Mouse (Mus musculus): ENCODE results near the gene Sema4a. TPM values are rescaled to one million over a fixed set of nuclear protein-coding genes. Genes with fewer than 3 reads are reported as not detected.

Gene Sema4a
- total and polyA plus RNA-seq, 3 experiments, result 33.5 to 45.3 TPM; not detected in 1

GRCm38 (mm10) chr3:88494836-88495628, 34.0 kb upstream of the Sema4a start (continued):
- TF ChIP-seq UBTF (IDR thresholded peaks at IDR 0.05; ENCODE audit: borderline replicate concordance, insufficient read depth, low read depth, low read length) (no peak), SMC3 (IDR thresholded peaks at IDR 0.05; ENCODE audit: low read depth, low read length) (peak; percentile 2; the same call in 1 of the 2 replicates), MAFK (IDR thresholded peaks at IDR 0.05; ENCODE audit: borderline replicate concordance, low read depth, low read length) (no peak), NRF1 (IDR thresholded peaks at IDR 0.05; ENCODE audit: insufficient read depth, low read depth, low read length, poor library complexity, severe bottlenecking) (no peak), BHLHE40 (IDR thresholded peaks at IDR 0.05; ENCODE audit: borderline replicate concordance, low read depth, low read length) (peak; percentile 90), CHD1 (IDR thresholded peaks at IDR 0.05; ENCODE audit: low read depth, low read length) (peak; percentile 13; the same call in 1 of the 2 replicates), E2F4 (IDR thresholded peaks at IDR 0.05; ENCODE audit: borderline replicate concordance, low read depth, low read length) (no peak), CHD2 (IDR thresholded peaks at IDR 0.05; ENCODE audit: low read length) (no peak), TAL1 (IDR thresholded peaks at IDR 0.05; ENCODE audit: low read length) (peak; percentile 84), ZC3H11A (IDR thresholded peaks at IDR 0.05; ENCODE audit: low read depth, low read length) (no peak), MAZ (IDR thresholded peaks at IDR 0.05; ENCODE audit: low read depth, low read length) (peak; percentile 76; the same call in 1 of the 2 replicates)

GRCm38 (mm10) chr3:88493706-88494582, 33.0 kb upstream of the Sema4a start:
- peak; percentile 74 for DNase-seq (ENCODE audit: low read depth, low spot score)
- H3K27ac ChIP-seq (ENCODE audit: control insufficient read depth, low read depth, low read length), result peak overlapping the region; percentile 84
- H3K9me3 ChIP-seq (replicated peaks; ENCODE audit: insufficient read depth, low read length), result no peaks in the 10 kb centered on the region
- no peaks in the 10 kb centered on the region for H3K27me3 ChIP-seq (ENCODE audit: control insufficient read depth in 1 of 2, insufficient read depth in 2 of 2, low read length in 2 of 2)
- H3K36me3 ChIP-seq (ENCODE audit: control insufficient read depth in 1 of 2, insufficient read depth in 2 of 2, low read length in 2 of 2), result peaks cover 0 to 68% of the 10 kb centered on the region in 2 experiments; a peak in 2 of 4 replicates
- TF ChIP-seq MYC (IDR thresholded peaks at IDR 0.05; ENCODE audit: low read depth, low read length) (0 out of 2 replicates have a peak, but pooled peaks have one; percentile 18), MXI1 (IDR thresholded peaks at IDR 0.05; ENCODE audit: low read depth, low read length) (peak; percentile 85), SIN3A (IDR thresholded peaks at IDR 0.05; ENCODE audit: low read length) (0 out of 2 replicates have a peak, but pooled peaks have one; percentile 25), EP300 (IDR thresholded peaks at IDR 0.05; ENCODE audit: low read depth in 1 of 2, low read length in 2 of 2) (peak in 1 of 2 experiments; percentile 28; a peak in 1 of 4 replicates), TAL1 (IDR thresholded peaks at IDR 0.05; ENCODE audit: low read length) (no peak), SMC3 (IDR thresholded peaks at IDR 0.05; ENCODE audit: low read depth, low read length) (no peak), CTCF (IDR thresholded peaks at IDR 0.05 in 2 of 3, conservative IDR thresholded peaks at IDR 0.05 in 1 of 3; ENCODE audit: control insufficient read depth in 1 of 3, insufficient read depth in 1 of 3, low read depth in 2 of 3, low read length in 3 of 3, poor library complexity in 1 of 3, severe bottlenecking in 1 of 3) (no peak), ZKSCAN1 (IDR thresholded peaks at IDR 0.05; ENCODE audit: low read depth, low read length) (peak; percentile 46; the same call in 1 of the 2 replicates), TCF12 (IDR thresholded peaks at IDR 0.05; ENCODE audit: low read depth, low read length) (0 out of 2 replicates have a peak, but pooled peaks have one; percentile 3)
- peaks cover 42% of the 10 kb centered on the region for H3K79me2 ChIP-seq (ENCODE audit: control insufficient read depth, insufficient read depth, low read length, poor library complexity)
- H3K9ac ChIP-seq (ENCODE audit: control insufficient read depth, low read depth, low read length, poor library complexity, severe bottlenecking), result peak overlapping the region; percentile 87
- H3K4me1 ChIP-seq (ENCODE audit: control insufficient read depth in 1 of 2, insufficient read depth in 2 of 2, low read length in 2 of 2), result peaks cover 46 to 59% of the 10 kb centered on the region in 2 experiments
- peak overlapping the region; percentile 49 to 50 for H3K4me3 ChIP-seq (ENCODE audit: control insufficient read depth in 1 of 2, insufficient read depth in 1 of 2, low read depth in 2 of 2, low read length in 2 of 2)

Data from MEL (cell line).